Comparison of ENCODE assay signal across 13 mouse cellular contexts in the genomic region with DNA sequence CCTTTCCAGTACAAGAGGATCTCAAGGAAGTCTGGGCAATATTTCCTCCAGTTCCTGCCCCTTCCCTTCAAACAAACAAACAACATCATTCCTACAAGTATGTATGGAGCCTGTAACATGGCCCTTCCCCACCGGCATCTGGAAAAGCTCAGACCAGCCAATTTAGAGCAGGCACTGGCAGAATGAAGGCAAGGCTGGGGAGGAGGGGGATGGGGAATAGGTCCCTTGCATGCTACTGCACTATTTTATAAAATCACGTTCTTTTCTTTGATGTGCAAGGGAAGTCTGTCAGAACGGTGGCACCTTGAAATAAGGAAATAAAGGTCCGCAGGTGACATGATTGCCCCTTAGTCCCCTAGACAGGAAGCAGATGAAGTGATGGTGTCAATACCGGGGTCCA. TPM values are rescaled to one million over a fixed set of nuclear protein-coding genes. Genes with fewer than 3 reads are reported as not detected.
DNase-seq lines count a peak whose midpoint lies in the region; ATAC-seq and TF ChIP-seq lines count a peak whose summit lies in the region.
"Had no signal": no experiment of that assay in that cellular context is flagged by ENCODE, and none has a peak within 500 bp of the region (broad histone marks: within the 10 kb centered on the region; RNA-seq: fewer than 3 reads in every experiment).

No protein-coding gene starts in this region.

- no peak for TF ChIP-seq CTCF in hindbrain, postnatal 0 days (IDR thresholded peaks at IDR 0.05; ENCODE audit: low read depth)

- no peaks in the 10 kb centered on the region for H3K9me3 ChIP-seq in hindbrain, embryonic 15.5 days
- no peaks in the 10 kb centered on the region for H3K9me3 ChIP-seq in hindbrain, postnatal 0 days (ENCODE audit: low read length)
- H3K9me3 ChIP-seq in neural tube, embryonic 15.5 days (replicated peaks) = no peaks in the 10 kb centered on the region
- H3K9me3 ChIP-seq: midbrain, embryonic 10.5 days had no signal

- H3K9ac ChIP-seq in hindbrain, embryonic 15.5 days = no peak overlapping the region
- H3K9ac ChIP-seq in hindbrain, postnatal 0 days (replicated peaks; ENCODE audit: low read length) = no peak overlapping the region
- H3K9ac ChIP-seq in neural tube, embryonic 15.5 days (replicated peaks) = no peak overlapping the region
- H3K9ac ChIP-seq: hindbrain, embryonic 14.5 days had no signal

- no peak overlapping the region for H3K27ac ChIP-seq in hindbrain, embryonic 15.5 days (replicated peaks)
- H3K27ac ChIP-seq in hindbrain, postnatal 0 days = no peak overlapping the region
- no peak overlapping the region for H3K27ac ChIP-seq in neural tube, embryonic 15.5 days (replicated peaks)
- H3K27ac ChIP-seq: hindbrain, embryonic 14.5 days; left cerebral cortex, adult 2 months; midbrain, embryonic 10.5 days had no signal

- no peak for ATAC-seq in hindbrain, embryonic 15.5 days (ENCODE audit: low FRiP score, low read depth)
- ATAC-seq in hindbrain, postnatal 0 days = no peak
- ATAC-seq in neural tube, embryonic 15.5 days (ENCODE audit: low FRiP score) = no peak
- no peak for ATAC-seq in megakaryocyte-erythroid progenitor cell, adult 5-6 weeks (replicated peaks; ENCODE audit: low FRiP score, low TSS enrichment, poor library complexity, severe bottlenecking)

- peak overlapping the region; percentile 93; the same call in 1 of the 2 replicates for H3K4me2 ChIP-seq in hindbrain, embryonic 15.5 days
- H3K4me2 ChIP-seq in hindbrain, postnatal 0 days (ENCODE audit: low read depth, low read length) = no peak overlapping the region
- H3K4me2 ChIP-seq in neural tube, embryonic 15.5 days = peak overlapping the region; percentile 99; the same call in 1 of the 2 replicates

- no peaks in the 10 kb centered on the region for H3K36me3 ChIP-seq in hindbrain, embryonic 15.5 days
- H3K36me3 ChIP-seq in hindbrain, postnatal 0 days (ENCODE audit: insufficient read depth, low read length) = no peaks in the 10 kb centered on the region
- no peaks in the 10 kb centered on the region for H3K36me3 ChIP-seq in neural tube, embryonic 15.5 days
- H3K36me3 ChIP-seq: midbrain, embryonic 10.5 days had no signal

- H3K27me3 ChIP-seq in hindbrain, embryonic 15.5 days = peaks cover 37% of the 10 kb centered on the region
- H3K27me3 ChIP-seq in hindbrain, postnatal 0 days (ENCODE audit: insufficient read depth, low read length) = peaks cover 5% of the 10 kb centered on the region
- H3K27me3 ChIP-seq in neural tube, embryonic 15.5 days (replicated peaks) = peaks cover 60% of the 10 kb centered on the region
- H3K27me3 ChIP-seq: CH12.LX had no signal

- WGBS in hindbrain, embryonic 15.5 days = 55% methylated on average over 5 of the region's 5 CpGs
- WGBS in hindbrain, postnatal 0 days = 49% methylated on average over 5 of the region's 5 CpGs
- 52% methylated on average over 5 of the region's 5 CpGs for WGBS in neural tube, embryonic 15.5 days

- peaks cover 23% of the 10 kb centered on the region for H3K4me1 ChIP-seq in hindbrain, embryonic 15.5 days (replicated peaks)
- H3K4me1 ChIP-seq in hindbrain, postnatal 0 days (ENCODE audit: insufficient read depth, low read length) = 0 out of 2 replicates have a peak, but pooled peaks cover 4% of the 10 kb centered on the region
- H3K4me1 ChIP-seq in neural tube, embryonic 15.5 days = peaks cover 36% of the 10 kb centered on the region

- DNase-seq in cerebellum, adult 11-12 months = peak; percentile 25
- no peak for DNase-seq in cerebellum, postnatal 36 days
- DNase-seq in hindbrain, postnatal 0 days (ENCODE audit: low spot score) = no peak
- DNase-seq in forelimb bud, embryonic 11.5 days (ENCODE audit: low read depth, low spot score) = peak; percentile 81
- DNase-seq in layer of hippocampus, adult 8-10 months (ENCODE audit: low spot score in 2 of 2) = no peak

- no peak overlapping the region for H3K4me3 ChIP-seq in hindbrain, embryonic 15.5 days
- H3K4me3 ChIP-seq in hindbrain, postnatal 0 days (ENCODE audit: low read length) = no peak overlapping the region
- H3K4me3 ChIP-seq in neural tube, embryonic 15.5 days (replicated peaks) = no peak overlapping the region

RNA-seq across cellular contexts. Expression of gene Slit3, which starts 0.9 kb away (rescaled TPM):
- polyA plus RNA-seq in hindbrain, embryonic 15.5 days (2015; fragmentation: Nextera tagmentation; extraction: Ambion mirVana) = 12.5 and 13.0 TPM in 2 replicates
- total RNA-seq in hindbrain, postnatal 0 days (2014; rRNA removed) = 13.4 and 15.1 TPM in 2 replicates
- polyA plus RNA-seq in hindbrain, postnatal 0 days (2015; fragmentation: Nextera tagmentation; extraction: Ambion mirVana) = 4.7 and 4.9 TPM in 2 replicates
- polyA plus RNA-seq in neural tube, embryonic 15.5 days (2015; fragmentation: Nextera tagmentation; extraction: Ambion mirVana) = 20.6 and 26.2 TPM in 2 replicates
- total RNA-seq in layer of hippocampus, adult 8-10 months (2022) = 100 to 1,000 TPM in 1 of 4 experiments, 10 to 100 TPM in 3; 79.5 to 107 (median 95.7) TPM
- total RNA-seq in megakaryocyte-erythroid progenitor cell, adult 5-6 weeks (2014; fragmentation: Nextera tagmentation) = not detected in 2 replicates
- total RNA-seq in megakaryocyte-erythroid progenitor cell, adult 5-6 weeks (2017) = not detected in 2 replicates
- total RNA-seq: granulocyte monocyte progenitor cell, adult 5-6 weeks had no signal

Comparison
In these comparisons a context has a peak if more than half of its experiments do, and no peak if none do; other contexts are left out.
1. DNase-seq: peak in cerebellum, adult 11-12 months (single experiment) and forelimb bud, embryonic 11.5 days (single experiment); none in cerebellum, postnatal 36 days (0 of 2), hindbrain, postnatal 0 days (single experiment) and layer of hippocampus, adult 8-10 months (0 of 2).
2. RNA of gene Slit3, which starts 0.9 kb away (total RNA-seq): 79.5 to 107 TPM in layer of hippocampus, adult 8-10 months and 13.4 to 15.1 TPM in hindbrain, postnatal 0 days; not detected in megakaryocyte-erythroid progenitor cell, adult 5-6 weeks; every median in the first group is over 10 times any median in the second.